Mouse (Mus musculus) embryonic facial prominence, embryonic 12.5 days (tissue): ENCODE results near the gene Cdipt. TPM values are rescaled to one million over a fixed set of nuclear protein-coding genes. Genes with fewer than 3 reads are reported as not detected.
A peak's percentile ranks its signal among the peaks of the same experiment; 100 is the strongest.

Source experiments
- ATAC-seq: fragments of 200-750 bp; cut with Nextera tagmentation; 2 replicates; pipeline ENCODE4 v1.8.0; 2017; ENCODE audit not compliant: insufficient number of reproducible peaks, insufficient read depth, low FRiP score, low TSS enrichment
- H3K27ac ChIP-seq: fragments of 300-500 bp; sonication (generic); 2 replicates; pipeline ENCODE4 v1.5.1; 2016; ENCODE audit warnings: mild to moderate bottlenecking
- H3K27me3 ChIP-seq: fragments of 300-500 bp; sonication (generic); 2 replicates; pipeline ENCODE4 v1.6.1; 2016; ENCODE audit warnings: mild to moderate bottlenecking, moderate library complexity
- H3K36me3 ChIP-seq: fragments of 300-500 bp; sonication (generic); 2 replicates; pipeline ENCODE4 v1.6.1; 2016; ENCODE audit warnings: mild to moderate bottlenecking
- H3K4me1 ChIP-seq: fragments of 300-500 bp; sonication (generic); 2 replicates; pipeline ENCODE4 v1.6.1; 2016
- H3K4me2 ChIP-seq: fragments of 300-500 bp; sonication (generic); replicated peaks from 2 replicates; pipeline ENCODE4 v1.6.1; 2016; ENCODE audit warnings: mild to moderate bottlenecking, moderate library complexity
- H3K4me3 ChIP-seq: fragments of 300-500 bp; sonication (generic); 2 replicates; pipeline ENCODE4 v1.5.1; 2016; ENCODE audit warnings: mild to moderate bottlenecking
- H3K9ac ChIP-seq: fragments of 300-500 bp; sonication (generic); 2 replicates; pipeline ENCODE4 v1.6.1; 2016; ENCODE audit warnings: mild to moderate bottlenecking, moderate library complexity
- H3K9me3 ChIP-seq: fragments of 300-500 bp; sonication (generic); 2 replicates; pipeline ENCODE4 v1.6.1; 2016; ENCODE audit warnings: mild to moderate bottlenecking, moderate library complexity
- WGBS: fragments of 180-500 bp; shearing (Covaris S2); methylation state at CpG from one replicate; pipeline ENCODE4 v1.1.7; 2016; 5-methylcytosine and 5-hydroxymethylcytosine counted together
- polyA plus RNA-seq: library from polyadenylated mRNA; unstranded; fragments of >200 nt; fragmentation: Nextera tagmentation; extraction: Ambion mirVana; gene quantifications from 2 replicates; pipeline ENCODE4 v1.2.1, GENCODE M21; 2016

Cdipt gene
- polyA plus RNA-seq, 1 experiment from 2014 or later: 88.0 TPM

- Histone ChIP-seq H3K27me3 (no peaks in the 10 kb centered on the region), H3K4me2 (peak overlapping the region; percentile 97), H3K27ac (no peak overlapping the region; the same call in 1 of the 2 replicates), H3K4me3 (no peak overlapping the region), H3K9me3 (no peaks in the 10 kb centered on the region), H3K4me1 (peaks cover 49% of the 10 kb centered on the region), H3K9ac (no peak overlapping the region), H3K36me3 (peaks cover 36% of the 10 kb centered on the region)
- no peak for ATAC-seq
- WGBS: 93% methylated on average over 12 of the region's 12 CpGs
Observed at GRCm38 (mm10) chr7:127014993-127015392, 39.3 kb downstream of the Cdipt start.

- H3K4me2 ChIP-seq: peak overlapping the region; percentile 97
- peaks cover 58% of the 10 kb centered on the region for H3K4me1 ChIP-seq
- peaks cover 36% of the 10 kb centered on the region for H3K36me3 ChIP-seq
- peak overlapping the region; percentile 55 for H3K4me3 ChIP-seq
- H3K27me3 ChIP-seq: no peaks in the 10 kb centered on the region
- peak overlapping the region; percentile 82 for H3K9ac ChIP-seq
- 1% methylated on average over 10 of the region's 10 CpGs for WGBS
- no peaks in the 10 kb centered on the region for H3K9me3 ChIP-seq
- no peak for ATAC-seq
- peak overlapping the region; percentile 93 for H3K27ac ChIP-seq
Observed at GRCm38 (mm10) chr7:127016081-127016480, 40.4 kb downstream of the Cdipt start.

- Histone ChIP-seq H3K27ac (peak within 1 kb of the TSS; percentile 93), H3K36me3 (peaks cover 36% of the 10 kb centered on the region), H3K9me3 (no peaks in the 10 kb centered on the region), H3K27me3 (no peaks in the 10 kb centered on the region), H3K4me1 (peaks cover 60% of the 10 kb centered on the region), H3K4me2 (peak within 1 kb of the TSS; percentile 97), H3K9ac (peak within 1 kb of the TSS; percentile 82), H3K4me3 (peak within 1 kb of the TSS; percentile 55)
- ATAC-seq: no peak
Observed at GRCm38 (mm10) chr7:127016481-127016485, 40.6 kb downstream of the Cdipt start, which contains the start of gene Pagr1b. Gene Pagr1b (minus strand): TSS chr7:127016484.

- Histone ChIP-seq H3K9ac (peak overlapping the region; percentile 82), H3K9me3 (no peaks in the 10 kb centered on the region), H3K27ac (peak overlapping the region; percentile 93), H3K4me1 (peaks cover 62% of the 10 kb centered on the region), H3K4me3 (peak overlapping the region; percentile 55), H3K27me3 (no peaks in the 10 kb centered on the region), H3K4me2 (peak overlapping the region; percentile 97), H3K36me3 (peaks cover 36% of the 10 kb centered on the region)
- peak; percentile 22; the same call in 1 of the 2 replicates for ATAC-seq
- under 1% methylated on average over 22 of the region's 22 CpGs for WGBS
Observed at GRCm38 (mm10) chr7:127016486-127016938, 40.8 kb downstream of the Cdipt start.

GRCm38 (mm10) chr7:127016971-127017949 lies 41.5 kb downstream of the Cdipt start, which contains the start of gene Pagr1a:
Gene Pagr1a (minus strand): TSS chr7:127017352.
- ATAC-seq: peak; percentile 79
- peak within 1 kb of the TSS; percentile 93 for H3K27ac ChIP-seq
- no peaks in the 10 kb centered on the region for H3K27me3 ChIP-seq
- H3K4me2 ChIP-seq: peak within 1 kb of the TSS; percentile 97
- peak within 1 kb of the TSS; percentile 82 for H3K9ac ChIP-seq
- 4% methylated on average over 39 of the region's 39 CpGs for WGBS
- peaks cover 70% of the 10 kb centered on the region for H3K4me1 ChIP-seq
- peaks cover 38% of the 10 kb centered on the region for H3K36me3 ChIP-seq
- peak within 1 kb of the TSS; percentile 55 for H3K4me3 ChIP-seq
- no peaks in the 10 kb centered on the region for H3K9me3 ChIP-seq

GRCm38 (mm10) chr7:127017950-127018345 lies 42.2 kb downstream of the Cdipt start:
- Histone ChIP-seq H3K27ac (peak overlapping the region; percentile 93), H3K4me1 (peaks cover 77% of the 10 kb centered on the region), H3K9me3 (no peaks in the 10 kb centered on the region), H3K36me3 (peaks cover 41% of the 10 kb centered on the region), H3K4me2 (peak overlapping the region; percentile 97), H3K27me3 (no peaks in the 10 kb centered on the region), H3K4me3 (no peak overlapping the region), H3K9ac (peak overlapping the region; percentile 69; the same call in 1 of the 2 replicates)
- WGBS: 63% methylated on average over 6 of the region's 6 CpGs
- ATAC-seq: no peak

- H3K4me2 ChIP-seq: peak overlapping the region; percentile 97
- H3K9me3 ChIP-seq: no peaks in the 10 kb centered on the region
- peak overlapping the region; percentile 50 for H3K4me3 ChIP-seq
- no peaks in the 10 kb centered on the region for H3K27me3 ChIP-seq
- H3K36me3 ChIP-seq: peaks cover 42% of the 10 kb centered on the region
- no peak for ATAC-seq
- H3K4me1 ChIP-seq: peaks cover 84% of the 10 kb centered on the region
- H3K27ac ChIP-seq: peak overlapping the region; percentile 90; the same call in 1 of the 2 replicates
- H3K9ac ChIP-seq: peak overlapping the region; percentile 69; the same call in 1 of the 2 replicates
- WGBS: 64% methylated on average over 15 of the region's 15 CpGs
Observed at GRCm38 (mm10) chr7:127018416-127019305, 42.9 kb downstream of the Cdipt start.

GRCm38 (mm10) chr7:127019306-127019960 lies 43.7 kb downstream of the Cdipt start:
- H3K4me1 ChIP-seq: peaks cover 86% of the 10 kb centered on the region
- no peaks in the 10 kb centered on the region for H3K27me3 ChIP-seq
- peak overlapping the region; percentile 90 for H3K27ac ChIP-seq
- H3K4me2 ChIP-seq: peak overlapping the region; percentile 97
- WGBS: 70% methylated on average over 14 of the region's 14 CpGs
- peaks cover 42% of the 10 kb centered on the region for H3K36me3 ChIP-seq
- H3K4me3 ChIP-seq: peak overlapping the region; percentile 50
- H3K9me3 ChIP-seq: no peaks in the 10 kb centered on the region
- H3K9ac ChIP-seq: peak overlapping the region; percentile 69
- no peak for ATAC-seq

- Histone ChIP-seq H3K4me1 (peaks cover 85% of the 10 kb centered on the region), H3K36me3 (peaks cover 40% of the 10 kb centered on the region), H3K9ac (peak overlapping the region; percentile 69), H3K9me3 (no peaks in the 10 kb centered on the region), H3K4me2 (peak overlapping the region; percentile 97), H3K4me3 (peak overlapping the region; percentile 50), H3K27ac (peak overlapping the region; percentile 90), H3K27me3 (no peaks in the 10 kb centered on the region)
- ATAC-seq: no peak
- WGBS: 44% methylated on average over 3 of the region's 3 CpGs
Observed at GRCm38 (mm10) chr7:127020031-127020430, 44.3 kb downstream of the Cdipt start.

- H3K9ac ChIP-seq: peak overlapping the region; percentile 69
- no peaks in the 10 kb centered on the region for H3K27me3 ChIP-seq
- H3K4me1 ChIP-seq: peaks cover 80% of the 10 kb centered on the region
- H3K4me2 ChIP-seq: peak overlapping the region; percentile 97
- 39% methylated on average over 5 of the region's 5 CpGs for WGBS
- ATAC-seq: no peak
- peak overlapping the region; percentile 90 for H3K27ac ChIP-seq
- H3K9me3 ChIP-seq: no peaks in the 10 kb centered on the region
- H3K36me3 ChIP-seq: peaks cover 35% of the 10 kb centered on the region
- H3K4me3 ChIP-seq: peak overlapping the region; percentile 50
Observed at GRCm38 (mm10) chr7:127020491-127020890, 44.8 kb downstream of the Cdipt start.

GRCm38 (mm10) chr7:127020901-127021562 lies 45.3 kb downstream of the Cdipt start, which contains the start of the genes Gm42742 and Prrt2:
Gene Gm42742 (minus strand): TSS chr7:127021097.
Gene Prrt2 (minus strand): TSS chr7:127021211.
- Histone ChIP-seq H3K9ac (peak within 1 kb of the TSS; percentile 69), H3K9me3 (no peaks in the 10 kb centered on the region), H3K27ac (peak within 1 kb of the TSS; percentile 90), H3K4me3 (peak within 1 kb of the TSS; percentile 50), H3K27me3 (no peaks in the 10 kb centered on the region), H3K4me2 (peak within 1 kb of the TSS; percentile 97), H3K4me1 (peaks cover 75% of the 10 kb centered on the region), H3K36me3 (peaks cover 30% of the 10 kb centered on the region)
- 1% methylated on average over 37 of the region's 37 CpGs for WGBS
- ATAC-seq: 0 out of 2 replicates have a peak, but pooled peaks have one; percentile 29
